Mouse (Mus musculus) liver, embryonic 16.5 days (tissue): ENCODE data around the gene Thada. TPM values are rescaled to one million over a fixed set of nuclear protein-coding genes. Genes with fewer than 3 reads are reported as not detected.

Experiments used
- ATAC-seq: fragments of 200-750 bp; cut with Nextera tagmentation; 2 replicates; pipeline ENCODE4 v1.8.0; 2017; ENCODE audit warnings: low read depth, mild to moderate bottlenecking, moderate number of reproducible peaks, moderate library complexity
- H3K27ac ChIP-seq: fragments of 300-500 bp; sonication (generic); 2 replicates; pipeline ENCODE4 v1.5.1; 2014; ENCODE audit warnings: mild to moderate bottlenecking, low read length
- H3K27me3 ChIP-seq: fragments of 300-500 bp; sonication (generic); 2 replicates; pipeline ENCODE4 v1.6.1; 2014; ENCODE audit warnings: low read depth, low read length, mixed read lengths; ENCODE audit not compliant: control insufficient read depth, insufficient read depth
- H3K36me3 ChIP-seq: fragments of 300-500 bp; sonication (generic); 2 replicates; pipeline ENCODE4 v1.6.1; 2014; ENCODE audit warnings: mild to moderate bottlenecking; ENCODE audit not compliant: control insufficient read depth, insufficient read depth
- H3K4me1 ChIP-seq: fragments of 300-500 bp; sonication (generic); 2 replicates; pipeline ENCODE4 v1.6.1; 2014; ENCODE audit warnings: low read depth, low read length, mixed read lengths; ENCODE audit not compliant: control insufficient read depth
- H3K4me2 ChIP-seq: fragments of 300-500 bp; sonication (generic); 2 replicates; pipeline ENCODE4 v1.6.1; 2014; ENCODE audit warnings: low read depth, low read length, mixed read lengths
- H3K4me3 ChIP-seq: fragments of 300-500 bp; sonication (generic); 2 replicates; pipeline ENCODE4 v1.5.1; 2014; ENCODE audit warnings: low read depth, mild to moderate bottlenecking, low read length
- H3K9ac ChIP-seq: fragments of 300-500 bp; sonication (generic); 2 replicates; pipeline ENCODE4 v1.6.1; 2014; ENCODE audit warnings: low read depth, low read length
- H3K9me3 ChIP-seq: fragments of 300-500 bp; sonication (generic); replicated peaks from 2 replicates; pipeline ENCODE4 v1.6.1; 2016; ENCODE audit warnings: low read length; ENCODE audit not compliant: control insufficient read depth
- WGBS: fragments of 180-500 bp; shearing (Covaris S2); extraction: QIAGEN DNeasy Blood & Tissue Kit; methylation state at CpG from one replicate; pipeline ENCODE4 v1.1.7; 2014; ENCODE audit not compliant: insufficient replicate concordance; 5-methylcytosine and 5-hydroxymethylcytosine counted together
- polyA plus RNA-seq: library from polyadenylated mRNA; unstranded; fragments of >200 nt; fragmentation: Nextera tagmentation; extraction: Ambion mirVana; gene quantifications from 2 replicates; pipeline ENCODE4 v1.2.1, GENCODE M21; 2015

Thada gene
- polyA plus RNA-seq, 1 experiment from 2014 or later = 2.2 TPM

GRCm38 (mm10) chr17:84282388-84283280 is 183.4 kb downstream of the Thada start:
- WGBS = 54% methylated on average over 8 of the region's 8 CpGs
- no peaks in the 10 kb centered on the region for H3K27me3 ChIP-seq
- H3K27ac ChIP-seq = no peak overlapping the region
- H3K4me3 ChIP-seq = no peak overlapping the region
- no peaks in the 10 kb centered on the region for H3K36me3 ChIP-seq
- no peaks in the 10 kb centered on the region for H3K4me1 ChIP-seq
- no peak overlapping the region for H3K4me2 ChIP-seq
- no peak overlapping the region for H3K9ac ChIP-seq
- ATAC-seq = no peak; the same call in 1 of the 2 replicates
- H3K9me3 ChIP-seq = no peaks in the 10 kb centered on the region

- H3K4me2 ChIP-seq = no peak overlapping the region
These were observed 187.0 kb downstream of the Thada start for GRCm38 (mm10) chr17:84279001-84279400.

GRCm38 (mm10) chr17:84278193-84278953 is 187.6 kb downstream of the Thada start:
- no peak overlapping the region for H3K9ac ChIP-seq
- no peak overlapping the region for H3K27ac ChIP-seq
- H3K27me3 ChIP-seq = no peaks in the 10 kb centered on the region
- ATAC-seq = no peak
- H3K4me2 ChIP-seq = no peak overlapping the region
- no peaks in the 10 kb centered on the region for H3K9me3 ChIP-seq
- H3K36me3 ChIP-seq = no peaks in the 10 kb centered on the region
- H3K4me3 ChIP-seq = no peak overlapping the region
- 71% methylated on average over 5 of the region's 5 CpGs for WGBS
- no peaks in the 10 kb centered on the region for H3K4me1 ChIP-seq

More at GRCm38 (mm10) chr17:84279001-84279400, 187.0 kb downstream of the Thada start:
- Histone ChIP-seq H3K9me3 (no peaks in the 10 kb centered on the region), H3K4me1 (no peaks in the 10 kb centered on the region), H3K27ac (no peak overlapping the region), H3K9ac (no peak overlapping the region), H3K36me3 (no peaks in the 10 kb centered on the region), H3K4me3 (no peak overlapping the region), H3K27me3 (no peaks in the 10 kb centered on the region)
- no peak for ATAC-seq
- WGBS = 83% methylated on average over 8 of the region's 8 CpGs

GRCm38 (mm10) chr17:84274999-84275398 is 191.0 kb downstream of the Thada start:
- Histone ChIP-seq H3K4me2 (no peak overlapping the region), H3K4me3 (no peak overlapping the region), H3K4me1 (no peaks in the 10 kb centered on the region), H3K27me3 (no peaks in the 10 kb centered on the region), H3K27ac (no peak overlapping the region), H3K9ac (no peak overlapping the region), H3K9me3 (no peaks in the 10 kb centered on the region), H3K36me3 (no peaks in the 10 kb centered on the region)
- ATAC-seq = no peak
- 70% methylated on average over 3 of the region's 3 CpGs for WGBS

- Histone ChIP-seq H3K36me3 (no peaks in the 10 kb centered on the region), H3K4me2 (no peak overlapping the region), H3K9ac (no peak overlapping the region), H3K4me1 (no peaks in the 10 kb centered on the region), H3K4me3 (no peak overlapping the region), H3K9me3 (no peaks in the 10 kb centered on the region), H3K27ac (no peak overlapping the region), H3K27me3 (no peaks in the 10 kb centered on the region)
- no peak for ATAC-seq
- WGBS = 71% methylated on average over 6 of the region's 6 CpGs
These were observed 191.8 kb downstream of the Thada start for GRCm38 (mm10) chr17:84274163-84274562.

- H3K27me3 ChIP-seq = no peaks in the 10 kb centered on the region
- no peak for ATAC-seq
- H3K4me3 ChIP-seq = no peak overlapping the region
- H3K36me3 ChIP-seq = no peaks in the 10 kb centered on the region
- H3K9ac ChIP-seq = no peak overlapping the region
- H3K27ac ChIP-seq = peak overlapping the region; percentile 9; the same call in 1 of the 2 replicates
- peaks cover 6% of the 10 kb centered on the region; the same call in 1 of the 2 replicates for H3K4me1 ChIP-seq
- 30% methylated on average over 5 of the region's 5 CpGs for WGBS
- no peaks in the 10 kb centered on the region for H3K9me3 ChIP-seq
- no peak overlapping the region for H3K4me2 ChIP-seq
These were observed 193.3 kb downstream of the Thada start for GRCm38 (mm10) chr17:84272557-84273261.

- H3K9me3 ChIP-seq = no peaks in the 10 kb centered on the region
- 65% methylated on average over 6 of the region's 6 CpGs for WGBS
- no peak overlapping the region for H3K4me3 ChIP-seq
- no peak for ATAC-seq
- H3K27me3 ChIP-seq = no peaks in the 10 kb centered on the region
- no peak overlapping the region for H3K4me2 ChIP-seq
- no peaks in the 10 kb centered on the region for H3K36me3 ChIP-seq
- no peak overlapping the region for H3K9ac ChIP-seq
- no peak overlapping the region for H3K27ac ChIP-seq
- H3K4me1 ChIP-seq = peaks cover 9% of the 10 kb centered on the region; the same call in 1 of the 2 replicates
These were observed 194.3 kb downstream of the Thada start for GRCm38 (mm10) chr17:84271566-84272202.

- H3K9me3 ChIP-seq = no peaks in the 10 kb centered on the region
- peaks cover 24% of the 10 kb centered on the region for H3K4me1 ChIP-seq
- no peak overlapping the region for H3K4me2 ChIP-seq
- no peaks in the 10 kb centered on the region for H3K36me3 ChIP-seq
- 80% methylated on average over 5 of the region's 5 CpGs for WGBS
- no peak overlapping the region for H3K9ac ChIP-seq
- no peak for ATAC-seq
- no peak overlapping the region for H3K4me3 ChIP-seq
- H3K27me3 ChIP-seq = no peaks in the 10 kb centered on the region
- no peak overlapping the region for H3K27ac ChIP-seq
These were observed 196.3 kb downstream of the Thada start for GRCm38 (mm10) chr17:84269722-84270121.
